Mouse (Mus musculus) kidney, embryonic 16.5 days (tissue): ENCODE measurements around the gene Cacna1d. TPM values are rescaled to one million over a fixed set of nuclear protein-coding genes. Genes with fewer than 3 reads are reported as not detected.

Experiments
- ATAC-seq: fragments of 200-750 bp; cut with Nextera tagmentation; 2 replicates; pipeline ENCODE4 v1.8.0; 2017; ENCODE audit warnings: moderate TSS enrichment; ENCODE audit not compliant: low FRiP score, low TSS enrichment
- H3K27ac ChIP-seq: fragments of 300-500 bp; sonication (generic); 2 replicates; pipeline ENCODE4 v1.5.1; 2014; ENCODE audit warnings: low read length
- H3K27me3 ChIP-seq: fragments of 300-500 bp; sonication (generic); 2 replicates; pipeline ENCODE4 v1.6.1; 2014; ENCODE audit warnings: low read length, control low read depth, mixed read lengths; ENCODE audit not compliant: insufficient read depth
- H3K36me3 ChIP-seq: fragments of 300-500 bp; sonication (generic); 2 replicates; pipeline ENCODE4 v1.6.1; 2014; ENCODE audit warnings: low read length, control low read depth, mixed read lengths; ENCODE audit not compliant: insufficient read depth
- H3K4me1 ChIP-seq: fragments of 300-500 bp; sonication (generic); 2 replicates; pipeline ENCODE4 v1.6.1; 2014; ENCODE audit warnings: low read length, control low read depth, mixed read lengths; ENCODE audit not compliant: insufficient read depth
- H3K4me2 ChIP-seq: fragments of 300-500 bp; sonication (generic); replicated peaks from 2 replicates; pipeline ENCODE4 v1.6.1; 2014; ENCODE audit warnings: low read depth, low read length
- H3K4me3 ChIP-seq: fragments of 300-500 bp; sonication (generic); 2 replicates; pipeline ENCODE4 v1.5.1; 2014; ENCODE audit warnings: mild to moderate bottlenecking, low read length
- H3K9ac ChIP-seq: fragments of 300-500 bp; sonication (generic); replicated peaks from 2 replicates; pipeline ENCODE4 v1.6.1; 2014; ENCODE audit warnings: low read length
- H3K9me3 ChIP-seq: fragments of 300-500 bp; sonication (generic); 2 replicates; pipeline ENCODE4 v1.6.1; 2016; ENCODE audit warnings: low read length, control low read depth
- WGBS: fragments of 180-500 bp; shearing (Covaris S2); extraction: QIAGEN DNeasy Blood & Tissue Kit; methylation state at CpG from one replicate; pipeline ENCODE4 v1.1.7; 2014; 5-methylcytosine and 5-hydroxymethylcytosine counted together
- polyA plus RNA-seq: library from polyadenylated mRNA; unstranded; fragments of >200 nt; fragmentation: Nextera tagmentation; extraction: Ambion mirVana; gene quantifications from 2 replicates; pipeline ENCODE4 v1.2.1, GENCODE M21; 2015

The Cacna1d gene
- polyA plus RNA-seq, 1 experiment from 2014 or later, result 3.0 TPM

DNA sequence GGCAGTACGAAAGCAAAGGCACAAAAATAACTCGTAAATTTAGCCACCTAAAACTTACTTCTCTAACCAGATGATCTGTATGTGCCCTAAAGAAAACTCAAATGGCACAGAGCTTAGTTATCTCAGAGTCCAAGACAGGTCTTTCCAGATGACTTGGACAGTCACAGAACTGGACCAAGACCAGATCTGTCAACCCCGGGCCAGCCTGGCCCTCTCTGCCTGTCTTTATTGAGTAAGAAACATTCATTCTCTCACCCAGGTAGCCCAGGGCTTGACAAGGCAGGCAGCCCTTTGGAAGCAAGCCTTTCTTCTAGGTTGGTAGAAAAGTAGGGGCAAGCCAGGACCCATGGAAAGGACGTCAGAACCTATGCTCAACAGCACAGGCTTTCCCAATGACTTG, 243.6 kb downstream of the Cacna1d start:
- Histone ChIP-seq H3K36me3 (no peaks in the 10 kb centered on the region), H3K4me1 (no peaks in the 10 kb centered on the region), H3K4me3 (no peak overlapping the region), H3K9me3 (no peaks in the 10 kb centered on the region), H3K27me3 (no peaks in the 10 kb centered on the region), H3K27ac (no peak overlapping the region), H3K9ac (no peak overlapping the region), H3K4me2 (no peak overlapping the region)
- 83% methylated on average over 4 of the region's 4 CpGs for WGBS
- ATAC-seq, result no peak

DNA sequence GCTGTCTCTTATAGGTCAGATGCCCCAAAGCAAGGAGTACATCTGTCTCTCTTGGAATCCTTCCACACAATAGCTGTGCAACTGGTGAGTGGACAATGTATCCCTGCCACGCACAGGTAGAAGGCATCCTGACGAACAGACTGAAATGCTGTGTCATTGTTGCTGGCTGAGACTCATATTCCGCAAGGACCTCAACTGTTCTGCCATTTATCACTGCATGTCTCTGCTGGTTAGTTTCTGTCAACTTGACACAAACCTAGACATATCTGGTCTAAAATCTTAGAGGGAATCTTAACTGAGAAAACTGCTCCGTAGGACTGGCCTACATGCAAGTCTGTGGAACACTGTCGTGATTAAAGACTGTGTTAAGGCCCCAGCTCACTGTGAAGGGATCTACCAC, 246.5 kb downstream of the Cacna1d start:
- WGBS, result 88% methylated on average over 5 of the region's 5 CpGs
- ATAC-seq, result no peak; the same call in 1 of the 2 replicates
- Histone ChIP-seq H3K9me3 (no peaks in the 10 kb centered on the region), H3K9ac (no peak overlapping the region), H3K4me3 (no peak overlapping the region), H3K27me3 (no peaks in the 10 kb centered on the region), H3K27ac (no peak overlapping the region), H3K36me3 (no peaks in the 10 kb centered on the region), H3K4me2 (no peak overlapping the region), H3K4me1 (no peaks in the 10 kb centered on the region)

DNA sequence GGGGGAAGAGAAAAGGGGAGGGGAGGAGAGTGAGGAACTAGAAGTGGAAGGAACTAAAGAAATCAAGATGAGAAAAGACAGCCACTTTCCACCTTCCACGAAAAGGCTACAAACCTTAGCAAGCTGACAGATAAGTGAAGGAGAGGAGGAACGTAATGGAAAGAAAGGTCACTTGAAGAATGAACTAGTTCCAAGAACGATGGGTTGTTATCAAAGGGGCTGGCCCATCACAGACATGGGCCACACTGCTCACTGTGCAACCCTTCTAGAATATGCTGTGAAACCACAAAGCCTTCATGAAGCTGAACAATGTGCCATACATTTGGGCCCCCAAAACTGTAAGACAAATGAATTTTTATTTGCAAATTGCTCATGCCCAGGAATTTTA, 248.4 kb downstream of the Cacna1d start:
- 83% methylated on average over 3 of the region's 3 CpGs for WGBS
- H3K9me3 ChIP-seq, result no peaks in the 10 kb centered on the region
- no peak overlapping the region for H3K4me2 ChIP-seq
- H3K36me3 ChIP-seq, result no peaks in the 10 kb centered on the region
- no peaks in the 10 kb centered on the region for H3K4me1 ChIP-seq
- H3K27me3 ChIP-seq, result no peaks in the 10 kb centered on the region
- H3K9ac ChIP-seq, result no peak overlapping the region
- no peak for ATAC-seq
- no peak overlapping the region for H3K27ac ChIP-seq
- H3K4me3 ChIP-seq, result no peak overlapping the region

DNA sequence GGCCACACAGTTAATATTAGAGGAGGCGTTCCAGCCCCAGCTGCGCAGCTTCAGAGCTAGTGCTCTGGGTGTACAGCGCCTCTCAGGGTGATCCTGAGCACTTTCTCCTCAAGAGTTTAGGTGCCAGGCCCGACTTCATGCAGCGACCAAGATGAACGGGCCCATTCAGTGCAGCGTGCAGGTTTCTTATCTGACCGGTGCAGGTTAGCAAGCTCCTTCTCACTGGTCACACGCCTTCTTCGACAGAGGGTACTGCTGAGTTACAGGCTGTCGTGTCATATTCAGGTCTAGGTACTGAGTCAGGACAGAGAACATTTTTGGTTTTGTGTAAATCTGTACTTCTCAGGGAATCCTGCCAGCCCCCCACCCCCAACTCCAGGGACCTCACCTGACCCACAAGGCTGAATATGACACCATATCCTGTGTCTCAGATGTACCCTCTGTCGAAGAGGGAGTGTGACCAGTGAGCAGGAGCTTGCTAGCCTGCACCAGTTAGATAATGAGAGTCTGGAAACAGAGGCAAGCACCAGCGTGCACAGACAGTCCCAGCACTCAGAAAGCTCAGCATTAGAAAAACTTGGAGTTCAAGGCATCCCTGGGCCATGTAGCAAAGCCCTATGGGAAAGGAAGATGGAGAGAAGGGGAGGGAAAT, 249.0 kb downstream of the Cacna1d start:
- no peaks in the 10 kb centered on the region for H3K27me3 ChIP-seq
- ATAC-seq, result no peak
- 82% methylated on average over 13 of the region's 13 CpGs for WGBS

DNA sequence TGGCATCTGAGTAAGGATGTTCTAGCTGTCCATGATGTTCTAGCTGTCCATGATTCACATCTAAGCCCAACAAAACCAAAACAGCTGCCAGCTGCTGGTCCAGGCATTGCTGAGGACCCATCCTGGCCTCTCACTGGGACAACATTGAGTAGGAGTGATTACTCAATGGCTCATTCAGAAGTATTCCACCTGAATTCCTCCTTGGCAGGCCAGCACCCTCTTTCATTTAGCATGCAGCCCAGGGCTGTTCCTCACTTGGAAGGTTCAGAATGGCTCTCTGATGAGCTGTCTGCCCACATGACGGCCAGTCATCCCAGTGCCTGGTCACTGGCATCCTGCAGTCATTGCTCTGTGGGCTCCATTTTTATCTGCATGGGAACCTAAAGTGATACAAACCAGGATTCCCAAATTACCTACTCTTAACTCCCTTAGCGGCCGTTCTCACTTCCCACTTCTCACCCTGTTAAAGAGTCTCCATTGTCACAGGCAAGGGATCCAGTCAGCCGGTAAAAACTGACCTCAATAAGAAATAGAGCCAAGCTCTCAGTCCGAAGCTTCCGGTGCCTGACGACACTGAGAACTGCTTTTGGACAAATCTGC, 250.2 kb downstream of the Cacna1d start:
- no peak overlapping the region for H3K27ac ChIP-seq
- no peak overlapping the region for H3K9ac ChIP-seq
- no peak overlapping the region for H3K4me2 ChIP-seq
- no peak for ATAC-seq
- H3K36me3 ChIP-seq, result no peaks in the 10 kb centered on the region
- H3K4me1 ChIP-seq, result no peaks in the 10 kb centered on the region
- H3K4me3 ChIP-seq, result no peak overlapping the region
- H3K27me3 ChIP-seq, result no peaks in the 10 kb centered on the region
- no peaks in the 10 kb centered on the region for H3K9me3 ChIP-seq
- 71% methylated on average over 7 of the region's 7 CpGs for WGBS

More for the DNA sequence above, 249.0 kb downstream of the Cacna1d start:
- no peaks in the 10 kb centered on the region for H3K9me3 ChIP-seq
- no peak overlapping the region for H3K9ac ChIP-seq
- H3K4me1 ChIP-seq, result no peaks in the 10 kb centered on the region
- H3K4me2 ChIP-seq, result no peak overlapping the region
- H3K36me3 ChIP-seq, result no peaks in the 10 kb centered on the region
- no peak overlapping the region for H3K27ac ChIP-seq
- no peak overlapping the region for H3K4me3 ChIP-seq

DNA sequence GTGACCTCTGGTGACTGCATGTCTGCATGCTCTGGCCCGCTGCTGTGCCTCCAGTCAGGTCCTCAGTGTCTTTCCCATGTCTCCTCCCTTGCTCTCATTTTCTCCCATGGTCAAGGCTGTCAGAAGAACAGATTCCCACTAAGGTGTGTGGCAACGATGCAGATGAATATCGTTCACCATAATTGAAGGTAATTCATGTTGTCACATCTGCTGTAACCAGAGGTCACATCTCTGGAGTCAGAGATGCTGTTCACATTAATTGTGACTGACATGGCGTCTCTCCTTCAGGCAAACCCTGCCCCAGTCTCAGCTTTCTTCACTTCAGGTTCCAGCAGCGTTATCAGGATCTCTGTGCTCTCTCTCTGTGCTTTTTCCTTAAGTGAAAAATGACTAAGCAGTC, 252.4 kb downstream of the Cacna1d start:
- no peak overlapping the region for H3K4me3 ChIP-seq
- no peaks in the 10 kb centered on the region for H3K4me1 ChIP-seq
- H3K9me3 ChIP-seq, result no peaks in the 10 kb centered on the region
- H3K27me3 ChIP-seq, result no peaks in the 10 kb centered on the region
- no peak overlapping the region for H3K4me2 ChIP-seq
- 91% methylated on average over 5 of the region's 5 CpGs for WGBS
- H3K9ac ChIP-seq, result no peak overlapping the region
- H3K27ac ChIP-seq, result no peak overlapping the region
- no peak for ATAC-seq
- H3K36me3 ChIP-seq, result no peaks in the 10 kb centered on the region

DNA sequence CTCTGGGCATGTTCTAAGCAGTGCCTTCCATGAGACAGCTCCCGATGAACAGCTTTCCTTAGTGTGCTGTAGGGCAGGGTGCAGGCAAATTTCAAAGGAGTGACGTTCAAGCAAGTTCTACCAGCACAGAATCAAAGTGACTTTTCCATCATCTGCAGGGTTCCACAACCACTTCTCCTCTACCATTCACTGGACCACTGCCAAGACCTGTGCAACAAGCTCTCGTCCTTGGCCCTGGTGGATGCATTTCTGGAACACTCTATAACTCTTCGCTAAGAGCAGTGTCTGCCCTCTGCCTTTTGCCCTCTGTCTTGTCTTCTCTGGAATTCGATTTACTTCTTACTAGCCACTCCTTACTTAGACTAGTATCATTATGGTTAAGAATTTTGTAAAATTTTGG, 266.1 kb downstream of the Cacna1d start:
- Histone ChIP-seq H3K27ac (no peak overlapping the region), H3K9ac (no peak overlapping the region), H3K9me3 (no peaks in the 10 kb centered on the region), H3K36me3 (no peaks in the 10 kb centered on the region), H3K4me2 (no peak overlapping the region), H3K27me3 (no peaks in the 10 kb centered on the region), H3K4me1 (no peaks in the 10 kb centered on the region), H3K4me3 (no peak overlapping the region)
- WGBS, result 74% methylated on average over 5 of the region's 5 CpGs
- ATAC-seq, result no peak

DNA sequence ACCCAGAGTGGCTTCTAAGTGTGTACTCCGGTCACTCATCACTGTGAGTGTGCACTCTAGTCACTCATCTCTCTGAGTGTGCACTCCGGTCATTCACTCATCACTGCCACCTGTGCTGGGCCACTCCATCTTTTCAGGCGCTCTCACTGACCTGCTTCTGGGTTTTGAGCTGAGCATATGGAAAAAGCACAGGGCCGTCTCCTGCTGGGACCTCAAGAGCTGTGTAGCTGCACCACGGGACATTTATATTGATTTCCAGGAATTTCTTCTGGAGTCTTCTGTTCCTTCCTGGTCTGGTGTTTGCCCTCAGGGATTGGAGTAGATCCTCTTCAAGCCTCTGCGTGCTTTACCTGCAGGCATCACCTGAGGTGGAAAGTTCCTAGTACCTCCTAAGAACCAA, 269.2 kb downstream of the Cacna1d start:
- H3K4me3 ChIP-seq, result no peak overlapping the region
- no peak overlapping the region for H3K4me2 ChIP-seq
- 92% methylated on average over 6 of the region's 6 CpGs for WGBS
- H3K9me3 ChIP-seq, result no peaks in the 10 kb centered on the region
- H3K27ac ChIP-seq, result no peak overlapping the region
- H3K4me1 ChIP-seq, result no peaks in the 10 kb centered on the region
- no peak for ATAC-seq
- no peaks in the 10 kb centered on the region for H3K36me3 ChIP-seq
- H3K27me3 ChIP-seq, result no peaks in the 10 kb centered on the region
- no peak overlapping the region for H3K9ac ChIP-seq

DNA sequence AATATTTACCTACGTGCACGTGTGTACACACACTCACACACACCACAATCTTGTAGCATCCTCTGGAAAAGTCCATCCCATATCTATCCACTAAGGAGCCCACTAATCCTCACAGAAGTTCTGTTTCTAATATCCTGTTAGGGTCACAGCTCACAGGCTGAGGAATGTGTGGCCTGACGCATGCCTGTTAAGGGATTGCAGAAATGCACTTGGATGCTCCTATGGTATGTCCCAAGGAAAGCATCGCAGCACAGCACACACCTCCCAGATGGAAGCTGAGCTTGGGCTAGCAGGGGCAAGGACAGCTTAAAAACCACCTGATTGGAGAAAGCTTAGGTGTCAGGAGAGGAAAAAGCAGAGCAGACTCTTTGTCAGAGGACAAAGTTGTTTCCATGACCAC, 271.4 kb downstream of the Cacna1d start:
- ATAC-seq, result 0 out of 2 replicates have a peak, but pooled peaks have one; percentile 15
- H3K27ac ChIP-seq, result no peak overlapping the region
- 72% methylated on average over 4 of the region's 4 CpGs for WGBS
- no peaks in the 10 kb centered on the region for H3K9me3 ChIP-seq
- no peaks in the 10 kb centered on the region for H3K36me3 ChIP-seq
- no peak overlapping the region for H3K4me2 ChIP-seq
- H3K4me1 ChIP-seq, result no peaks in the 10 kb centered on the region
- H3K9ac ChIP-seq, result no peak overlapping the region
- no peak overlapping the region for H3K4me3 ChIP-seq
- H3K27me3 ChIP-seq, result no peaks in the 10 kb centered on the region

DNA sequence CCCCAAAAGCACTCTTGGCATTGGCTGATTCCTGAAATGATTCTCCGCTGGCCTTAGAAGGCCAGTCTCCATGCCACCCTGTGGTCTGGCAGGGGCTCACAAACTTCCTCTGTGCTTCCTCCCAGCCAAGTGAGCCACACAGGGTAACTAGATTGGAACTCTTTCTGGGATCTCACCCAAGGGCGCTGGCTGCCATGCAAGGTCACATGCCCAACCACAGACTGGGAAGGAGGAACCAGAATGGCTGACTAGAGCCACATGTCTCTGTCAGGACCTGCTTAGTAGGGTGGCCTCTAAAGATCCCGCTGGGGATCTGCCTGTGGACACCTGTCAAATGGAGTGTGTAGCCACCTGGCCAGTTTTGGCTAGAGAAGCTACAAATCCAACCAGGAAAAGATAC, 273.1 kb downstream of the Cacna1d start:
- Histone ChIP-seq H3K4me3 (no peak overlapping the region), H3K9ac (no peak overlapping the region), H3K36me3 (no peaks in the 10 kb centered on the region), H3K4me2 (no peak overlapping the region), H3K27ac (no peak overlapping the region), H3K9me3 (no peaks in the 10 kb centered on the region), H3K4me1 (no peaks in the 10 kb centered on the region), H3K27me3 (no peaks in the 10 kb centered on the region)
- WGBS, result 90% methylated on average over 3 of the region's 3 CpGs
- no peak for ATAC-seq
